ENCODE assay signal across 17 mouse cellular contexts in genomic region chr3:55098014-55098413, GRCm38 (mm10). TPM values are rescaled to one million over a fixed set of nuclear protein-coding genes. Genes with fewer than 3 reads are reported as not detected.
DNase-seq lines count a peak whose midpoint lies in the region; ATAC-seq and TF ChIP-seq lines count a peak whose summit lies in the region.
"Had no signal": no experiment of that assay in that cellular context is flagged by ENCODE, and none has a peak within 500 bp of the region (broad histone marks: within the 10 kb centered on the region; RNA-seq: fewer than 3 reads in every experiment).

No protein-coding gene starts in this region.

- 54% methylated on average over 2 of the region's 2 CpGs for WGBS in embryonic facial prominence, embryonic 11.5 days
- WGBS in embryonic facial prominence, embryonic 10.5 days, result 54% methylated on average over 2 of the region's 2 CpGs
- 24% methylated on average over 2 of the region's 2 CpGs for WGBS in hindbrain, embryonic 14.5 days
- 18% methylated on average over 2 of the region's 2 CpGs for WGBS in midbrain, postnatal 0 days

- H3K36me3 ChIP-seq in embryonic facial prominence, embryonic 11.5 days (replicated peaks; ENCODE audit: control insufficient read depth, insufficient read depth, low read depth, low read length), result no peaks in the 10 kb centered on the region
- H3K36me3 ChIP-seq in embryonic facial prominence, embryonic 10.5 days (replicated peaks), result no peaks in the 10 kb centered on the region
- no peaks in the 10 kb centered on the region for H3K36me3 ChIP-seq in hindbrain, embryonic 14.5 days (replicated peaks; ENCODE audit: control insufficient read depth, insufficient read depth)
- no peaks in the 10 kb centered on the region for H3K36me3 ChIP-seq in midbrain, postnatal 0 days (ENCODE audit: insufficient read depth, low read length)
- H3K36me3 ChIP-seq: kidney, embryonic 15.5 days; limb, embryonic 15.5 days; lung, embryonic 15.5 days had no signal

- H3K9ac ChIP-seq in embryonic facial prominence, embryonic 11.5 days (replicated peaks; ENCODE audit: low read length), result no peak overlapping the region
- no peak overlapping the region for H3K9ac ChIP-seq in hindbrain, embryonic 14.5 days
- no peak overlapping the region for H3K9ac ChIP-seq in midbrain, postnatal 0 days (replicated peaks; ENCODE audit: low read length, poor library complexity, severe bottlenecking)
- H3K9ac ChIP-seq: kidney, embryonic 15.5 days; limb, embryonic 15.5 days; lung, embryonic 15.5 days had no signal

- no peaks in the 10 kb centered on the region; the same call in 1 of the 2 replicates for H3K4me1 ChIP-seq in embryonic facial prominence, embryonic 11.5 days (ENCODE audit: control insufficient read depth, insufficient read depth, low read length)
- peaks cover 18% of the 10 kb centered on the region for H3K4me1 ChIP-seq in embryonic facial prominence, embryonic 10.5 days
- peaks cover 4% of the 10 kb centered on the region; the same call in 1 of the 2 replicates for H3K4me1 ChIP-seq in cortical plate, adult 2 months (ENCODE audit: control insufficient read depth, insufficient read depth, low read length)
- peaks cover 4% of the 10 kb centered on the region; the same call in 1 of the 2 replicates for H3K4me1 ChIP-seq in hindbrain, embryonic 14.5 days (replicated peaks; ENCODE audit: control insufficient read depth, insufficient read depth, low read length)
- no peaks in the 10 kb centered on the region; the same call in 1 of the 2 replicates for H3K4me1 ChIP-seq in midbrain, postnatal 0 days (ENCODE audit: insufficient read depth, low read length)
- H3K4me1 ChIP-seq: megakaryocyte, embryonic 14.5 days had no signal

- H3K27me3 ChIP-seq in embryonic facial prominence, embryonic 11.5 days (ENCODE audit: control insufficient read depth, insufficient read depth, low read length), result no peaks in the 10 kb centered on the region
- H3K27me3 ChIP-seq in embryonic facial prominence, embryonic 10.5 days (replicated peaks; ENCODE audit: low read depth, poor library complexity, severe bottlenecking), result no peaks in the 10 kb centered on the region
- H3K27me3 ChIP-seq in hindbrain, embryonic 14.5 days (ENCODE audit: control insufficient read depth, insufficient read depth, low read length), result no peaks in the 10 kb centered on the region
- no peaks in the 10 kb centered on the region for H3K27me3 ChIP-seq in midbrain, postnatal 0 days (ENCODE audit: insufficient read depth, low read length)
- H3K27me3 ChIP-seq: kidney, embryonic 15.5 days; limb, embryonic 15.5 days; lung, embryonic 15.5 days had no signal

- no peak for TF ChIP-seq CTCF in cortical plate, adult 2 months (IDR thresholded peaks at IDR 0.05; ENCODE audit: extremely low read depth, insufficient read depth, low read length)
- no peak for TF ChIP-seq CTCF in midbrain, postnatal 0 days (IDR thresholded peaks at IDR 0.05)

- ATAC-seq in embryonic facial prominence, embryonic 11.5 days (replicated peaks; ENCODE audit: insufficient number of reproducible peaks, low FRiP score, low TSS enrichment, low read depth), result 0 out of 2 replicates have a peak, but pooled peaks have one; percentile 55
- ATAC-seq in hindbrain, embryonic 14.5 days (ENCODE audit: low FRiP score), result peak; percentile 71; the same call in 1 of the 2 replicates
- ATAC-seq in midbrain, postnatal 0 days (ENCODE audit: low FRiP score), result no peak

- no peak overlapping the region for H3K4me3 ChIP-seq in embryonic facial prominence, embryonic 11.5 days (ENCODE audit: low read depth, low read length)
- no peak overlapping the region for H3K4me3 ChIP-seq in embryonic facial prominence, embryonic 10.5 days
- no peak overlapping the region for H3K4me3 ChIP-seq in cortical plate, adult 2 months (ENCODE audit: insufficient read depth, low read length)
- H3K4me3 ChIP-seq in hindbrain, embryonic 14.5 days (replicated peaks; ENCODE audit: low read length), result no peak overlapping the region
- no peak overlapping the region for H3K4me3 ChIP-seq in midbrain, postnatal 0 days (ENCODE audit: low read depth, low read length)
- H3K4me3 ChIP-seq: kidney, embryonic 15.5 days; limb, embryonic 15.5 days; lung, embryonic 15.5 days; megakaryocyte, embryonic 14.5 days had no signal

- DNase-seq in embryonic facial prominence, embryonic 11.5 days (ENCODE audit: low spot score), result no peak
- no peak for DNase-seq in embryonic facial prominence, embryonic 10.5 days (ENCODE audit: low spot score)
- DNase-seq in hindbrain, embryonic 14.5 days (ENCODE audit: low spot score), result no peak
- DNase-seq in midbrain, postnatal 0 days (ENCODE audit: low spot score), result peak; percentile 62
- no peak for DNase-seq in kidney, postnatal 14 days
- DNase-seq in right cerebral cortex, adult 18-20 months, result no peak
- no peak for DNase-seq in layer of hippocampus, adult 8-10 months (ENCODE audit: low spot score in 2 of 2)
- DNase-seq: B cell, adult 2 months; spleen, adult 18-20 months had no signal

- H3K27ac ChIP-seq in embryonic facial prominence, embryonic 11.5 days (replicated peaks; ENCODE audit: low read depth, low read length), result no peak overlapping the region
- no peak overlapping the region for H3K27ac ChIP-seq in embryonic facial prominence, embryonic 10.5 days (replicated peaks)
- peak overlapping the region; percentile 77; the same call in 1 of the 2 replicates for H3K27ac ChIP-seq in cortical plate, adult 2 months (ENCODE audit: insufficient read depth, low read length)
- H3K27ac ChIP-seq in hindbrain, embryonic 14.5 days, result 0 out of 2 replicates have a peak overlapping the region, but pooled peaks have one; percentile 32
- H3K27ac ChIP-seq in midbrain, postnatal 0 days (ENCODE audit: low read depth, low read length), result no peak overlapping the region
- H3K27ac ChIP-seq: kidney, embryonic 15.5 days; lung, embryonic 15.5 days had no signal

- no peaks in the 10 kb centered on the region for H3K9me3 ChIP-seq in embryonic facial prominence, embryonic 11.5 days (replicated peaks; ENCODE audit: control insufficient read depth, low read length)
- H3K9me3 ChIP-seq in embryonic facial prominence, embryonic 10.5 days, result no peaks in the 10 kb centered on the region
- H3K9me3 ChIP-seq in hindbrain, embryonic 14.5 days (ENCODE audit: control insufficient read depth, low read length), result no peaks in the 10 kb centered on the region
- no peaks in the 10 kb centered on the region for H3K9me3 ChIP-seq in midbrain, postnatal 0 days (ENCODE audit: low read length)
- H3K9me3 ChIP-seq: kidney, embryonic 15.5 days; limb, embryonic 15.5 days; lung, embryonic 15.5 days had no signal

- no peak overlapping the region for H3K4me2 ChIP-seq in embryonic facial prominence, embryonic 11.5 days (ENCODE audit: low read depth, low read length)
- no peak overlapping the region for H3K4me2 ChIP-seq in hindbrain, embryonic 14.5 days (replicated peaks)
- H3K4me2 ChIP-seq in midbrain, postnatal 0 days (ENCODE audit: low read depth, low read length, poor library complexity, severe bottlenecking), result no peak overlapping the region
- H3K4me2 ChIP-seq: kidney, embryonic 15.5 days; limb, embryonic 15.5 days; lung, embryonic 15.5 days had no signal

- no peak for TF ChIP-seq POLR2A in cortical plate, adult 2 months (IDR thresholded peaks at IDR 0.05; ENCODE audit: extremely low read depth, insufficient read depth, low read length)

RNA-seq across cellular contexts. Expression of gene Spg20, which starts 13.9 kb away (rescaled TPM):
- 77.7 and 84.8 TPM in 2 replicates for polyA plus RNA-seq in embryonic facial prominence, embryonic 11.5 days (2014; fragmentation: Nextera tagmentation; extraction: Ambion mirVana)
- polyA plus RNA-seq in embryonic facial prominence, embryonic 10.5 days (2016; fragmentation: Nextera tagmentation; extraction: Ambion mirVana), result 72.1 and 75.9 TPM in 2 replicates
- 19.5 and 20.2 TPM in 2 replicates for polyA plus RNA-seq in cortical plate, adult 2 months (2012; rRNA removed)
- 16.2 and 19.5 TPM in 2 replicates for polyA plus RNA-seq in hindbrain, embryonic 14.5 days (2014; fragmentation: Nextera tagmentation; extraction: Ambion mirVana)
- total RNA-seq in midbrain, postnatal 0 days (2014; rRNA removed), result 13.4 and 15.5 TPM in 2 replicates
- polyA plus RNA-seq in midbrain, postnatal 0 days (2015; fragmentation: Nextera tagmentation; extraction: Ambion mirVana), result 8.3 and 9.3 TPM in 2 replicates
- 10 to 100 TPM; 41.3 to 56.1 (median 50.2) TPM for total RNA-seq in layer of hippocampus, adult 8-10 months (2022)

RNA-seq across cellular contexts. Expression of gene Ccdc169, which starts 39.1 kb away (rescaled TPM):
- 0.07 TPM in 1 of 2 replicates, not detected in the other for polyA plus RNA-seq in embryonic facial prominence, embryonic 11.5 days (2014; fragmentation: Nextera tagmentation; extraction: Ambion mirVana)
- not detected in 2 replicates for polyA plus RNA-seq in embryonic facial prominence, embryonic 10.5 days (2016; fragmentation: Nextera tagmentation; extraction: Ambion mirVana)
- polyA plus RNA-seq in cortical plate, adult 2 months (2012; rRNA removed), result 0.19 and 0.21 TPM in 2 replicates
- 0.30 TPM in 1 of 2 replicates, not detected in the other for polyA plus RNA-seq in hindbrain, embryonic 14.5 days (2014; fragmentation: Nextera tagmentation; extraction: Ambion mirVana)
- 0.05 and 2.2 TPM in 2 replicates for total RNA-seq in midbrain, postnatal 0 days (2014; rRNA removed)
- polyA plus RNA-seq in midbrain, postnatal 0 days (2015; fragmentation: Nextera tagmentation; extraction: Ambion mirVana), result 0.11 and 0.16 TPM in 2 replicates
- under 1 TPM; 0.23 to 0.97 (median 0.66) TPM for total RNA-seq in layer of hippocampus, adult 8-10 months (2022)
- polyA plus RNA-seq: lung, embryonic 15.5 days had no signal

RNA-seq across cellular contexts. Expression of gene Ccna1, which starts 42.7 kb away (rescaled TPM):
- polyA plus RNA-seq in embryonic facial prominence, embryonic 11.5 days (2014; fragmentation: Nextera tagmentation; extraction: Ambion mirVana), result 2.2 and 2.6 TPM in 2 replicates
- 1.4 and 1.9 TPM in 2 replicates for polyA plus RNA-seq in embryonic facial prominence, embryonic 10.5 days (2016; fragmentation: Nextera tagmentation; extraction: Ambion mirVana)
- polyA plus RNA-seq in cortical plate, adult 2 months (2012; rRNA removed), result 1.8 and 2.8 TPM in 2 replicates
- 1.5 and 1.7 TPM in 2 replicates for polyA plus RNA-seq in hindbrain, embryonic 14.5 days (2014; fragmentation: Nextera tagmentation; extraction: Ambion mirVana)
- total RNA-seq in midbrain, postnatal 0 days (2014; rRNA removed), result 1.2 and 3.6 TPM in 2 replicates
- 2.6 and 2.9 TPM in 2 replicates for polyA plus RNA-seq in midbrain, postnatal 0 days (2015; fragmentation: Nextera tagmentation; extraction: Ambion mirVana)
- total RNA-seq in layer of hippocampus, adult 8-10 months (2022), result 1 to 10 TPM; 2.1 to 4.2 (median 2.6) TPM
- total RNA-seq: common myeloid progenitor, adult 5-6 weeks; heart, postnatal 25 days; MEL had no signal

Comparison
In these comparisons a context has a peak if more than half of its experiments do, and no peak if none do; other contexts are left out.
1. H3K27ac ChIP-seq: peak in cortical plate, adult 2 months (single experiment) and hindbrain, embryonic 14.5 days (single experiment); none in embryonic facial prominence, embryonic 11.5 days (single experiment), embryonic facial prominence, embryonic 10.5 days (single experiment) and midbrain, postnatal 0 days (single experiment).